Mouse (Mus musculus): ENCODE data around the gene 1700092M07Rik. TPM values are rescaled to one million over a fixed set of nuclear protein-coding genes. Genes with fewer than 3 reads are reported as not detected.

1700092M07Rik gene
- polyA plus RNA-seq, 1 experiment from 2014 or later, result 1.0 TPM

- H3K9me3 ChIP-seq (ENCODE audit: control insufficient read depth, low read depth, low read length), result no peaks in the 10 kb centered on the region
- peak within 1 kb of the TSS; percentile 75; the same call in 1 of the 2 replicates for H3K27ac ChIP-seq (ENCODE audit: low read length)
- H3K9ac ChIP-seq (replicated peaks; ENCODE audit: low read depth, low read length), result peak within 1 kb of the TSS; percentile 57
- 0 out of 2 replicates have a peak, but pooled peaks cover 5% of the 10 kb centered on the region for H3K4me1 ChIP-seq (ENCODE audit: control insufficient read depth, insufficient read depth, low read length)
- ATAC-seq (ENCODE audit: insufficient number of reproducible peaks, insufficient read depth, low FRiP score, low read depth), result peak; percentile 100
- no peaks in the 10 kb centered on the region for H3K27me3 ChIP-seq (ENCODE audit: control insufficient read depth, insufficient read depth, low read length)
- H3K4me3 ChIP-seq (ENCODE audit: low read depth, low read length), result peak within 1 kb of the TSS; percentile 65
- under 1% methylated on average over 32 of the region's 32 CpGs for WGBS
- peaks cover 12% of the 10 kb centered on the region; the same call in 1 of the 2 replicates for H3K36me3 ChIP-seq (ENCODE audit: control insufficient read depth, insufficient read depth, low read length)
- H3K4me2 ChIP-seq (replicated peaks; ENCODE audit: low read depth, low read length), result peak within 1 kb of the TSS; percentile 69
These were observed 45.7 kb downstream of the 1700092M07Rik start, which contains the start of gene Taf6l for GRCm38 (mm10) chr19:8786008-8786781. Taf6l (minus strand) TSS chr19:8786417.

- WGBS, result 23% methylated on average over 3 of the region's 3 CpGs
- Histone ChIP-seq H3K9me3 (ENCODE audit: control insufficient read depth, low read depth, low read length) (no peaks in the 10 kb centered on the region), H3K4me3 (ENCODE audit: low read depth, low read length) (no peak overlapping the region), H3K4me2 (replicated peaks; ENCODE audit: low read depth, low read length) (no peak overlapping the region), H3K27ac (ENCODE audit: low read length) (no peak overlapping the region), H3K9ac (replicated peaks; ENCODE audit: low read depth, low read length) (no peak overlapping the region), H3K36me3 (ENCODE audit: control insufficient read depth, insufficient read depth, low read length) (peaks cover 16% of the 10 kb centered on the region), H3K4me1 (ENCODE audit: control insufficient read depth, insufficient read depth, low read length) (0 out of 2 replicates have a peak, but pooled peaks cover 5% of the 10 kb centered on the region), H3K27me3 (ENCODE audit: control insufficient read depth, insufficient read depth, low read length) (no peaks in the 10 kb centered on the region)
- ATAC-seq (ENCODE audit: insufficient number of reproducible peaks, insufficient read depth, low FRiP score, low read depth), result no peak
These were observed 48.0 kb downstream of the 1700092M07Rik start for GRCm38 (mm10) chr19:8788521-8788920.

DNA sequence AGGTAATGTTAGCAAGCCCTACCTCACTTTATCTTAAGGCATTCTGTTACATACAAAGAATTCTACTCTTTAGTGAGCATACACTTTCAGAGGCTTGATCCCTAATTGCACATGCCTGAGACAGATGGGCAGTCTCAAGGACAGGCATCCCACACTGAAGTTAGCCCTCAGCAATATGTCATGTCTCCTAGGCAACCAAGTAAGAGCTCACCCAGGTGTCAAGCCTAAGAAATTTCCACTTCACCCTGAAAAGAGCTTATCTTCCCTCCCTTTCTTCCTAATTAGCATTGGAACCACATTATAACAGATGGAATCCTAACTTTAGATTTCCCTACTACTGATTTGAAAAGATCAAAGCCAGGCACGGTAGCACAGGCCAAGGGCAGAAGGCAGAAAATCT is 48.7 kb downstream of the 1700092M07Rik start:
- Histone ChIP-seq H3K36me3 (ENCODE audit: control insufficient read depth, insufficient read depth, low read length) (peaks cover 20% of the 10 kb centered on the region), H3K27me3 (ENCODE audit: control insufficient read depth, insufficient read depth, low read length) (no peaks in the 10 kb centered on the region), H3K9me3 (ENCODE audit: control insufficient read depth, low read depth, low read length) (no peaks in the 10 kb centered on the region), H3K27ac (ENCODE audit: low read length) (no peak overlapping the region), H3K9ac (replicated peaks; ENCODE audit: low read depth, low read length) (no peak overlapping the region), H3K4me2 (replicated peaks; ENCODE audit: low read depth, low read length) (no peak overlapping the region), H3K4me1 (ENCODE audit: control insufficient read depth, insufficient read depth, low read length) (0 out of 2 replicates have a peak, but pooled peaks cover 5% of the 10 kb centered on the region), H3K4me3 (ENCODE audit: low read depth, low read length) (no peak overlapping the region)
- ATAC-seq (ENCODE audit: insufficient number of reproducible peaks, insufficient read depth, low FRiP score, low read depth), result no peak
- WGBS, result 20% methylated on average over 1 of the region's 1 CpGs

- WGBS, result 80% methylated on average over 7 of the region's 7 CpGs
- Histone ChIP-seq H3K4me2 (replicated peaks; ENCODE audit: low read depth, low read length) (no peak overlapping the region), H3K4me1 (ENCODE audit: control insufficient read depth, insufficient read depth, low read length) (0 out of 2 replicates have a peak, but pooled peaks cover 5% of the 10 kb centered on the region), H3K27ac (ENCODE audit: low read length) (no peak overlapping the region), H3K36me3 (ENCODE audit: control insufficient read depth, insufficient read depth, low read length) (peaks cover 29% of the 10 kb centered on the region), H3K27me3 (ENCODE audit: control insufficient read depth, insufficient read depth, low read length) (no peaks in the 10 kb centered on the region), H3K9me3 (ENCODE audit: control insufficient read depth, low read depth, low read length) (no peaks in the 10 kb centered on the region), H3K4me3 (ENCODE audit: low read depth, low read length) (no peak overlapping the region), H3K9ac (replicated peaks; ENCODE audit: low read depth, low read length) (no peak overlapping the region)
- ATAC-seq (ENCODE audit: insufficient number of reproducible peaks, insufficient read depth, low FRiP score, low read depth), result no peak
These were observed 49.7 kb downstream of the 1700092M07Rik start for GRCm38 (mm10) chr19:8790171-8790570.

Small RNA genes lying within 50 kb of the gene (microRNA-seq; reads per million reads assigned to microRNA genes)
- not detected for gene Mir6992

Other genes with a start within 250 kb of the 1700092M07Rik start
- not detected in 2 replicates for gene Slc22a8, start 149.5 kb upstream of the 1700092M07Rik start, polyA plus RNA-seq (2014; fragmentation: Nextera tagmentation; extraction: Ambion mirVana)
- not detected in 2 replicates for gene Slc22a6, start 122.7 kb upstream of the 1700092M07Rik start, polyA plus RNA-seq (2014; fragmentation: Nextera tagmentation; extraction: Ambion mirVana)
- gene Chrm1, start 76.9 kb upstream of the 1700092M07Rik start, polyA plus RNA-seq (2014; fragmentation: Nextera tagmentation; extraction: Ambion mirVana), result 0.35 and 0.38 TPM in 2 replicates
- 80.8 and 91.1 TPM in 2 replicates for gene Slc3a2, start 17.3 kb upstream of the 1700092M07Rik start, polyA plus RNA-seq (2014; fragmentation: Nextera tagmentation; extraction: Ambion mirVana)
- 79.4 and 85.6 TPM in 2 replicates for gene Wdr74, start 4.9 kb upstream of the 1700092M07Rik start, polyA plus RNA-seq (2014; fragmentation: Nextera tagmentation; extraction: Ambion mirVana)
- gene Stx5a, start 695 bp downstream of the 1700092M07Rik start, polyA plus RNA-seq (2014; fragmentation: Nextera tagmentation; extraction: Ambion mirVana), result 141 and 143 TPM in 2 replicates
- gene Nxf1, start 16.4 kb downstream of the 1700092M07Rik start, polyA plus RNA-seq (2014; fragmentation: Nextera tagmentation; extraction: Ambion mirVana), result 168 and 178 TPM in 2 replicates
- 178 and 194 TPM in 2 replicates for gene Tmem223, start 30.3 kb downstream of the 1700092M07Rik start, polyA plus RNA-seq (2014; fragmentation: Nextera tagmentation; extraction: Ambion mirVana)
- gene Tmem179b, start 33.7 kb downstream of the 1700092M07Rik start, polyA plus RNA-seq (2014; fragmentation: Nextera tagmentation; extraction: Ambion mirVana), result 85.4 and 94.0 TPM in 2 replicates
- 17.1 and 17.5 TPM in 2 replicates for gene Taf6l, start 45.7 kb downstream of the 1700092M07Rik start, polyA plus RNA-seq (2014; fragmentation: Nextera tagmentation; extraction: Ambion mirVana)
- gene Polr2g, start 57.9 kb downstream of the 1700092M07Rik start, polyA plus RNA-seq (2014; fragmentation: Nextera tagmentation; extraction: Ambion mirVana), result 140 and 151 TPM in 2 replicates
- 4.7 and 5.2 TPM in 2 replicates for gene Zbtb3, start 61.8 kb downstream of the 1700092M07Rik start, polyA plus RNA-seq (2014; fragmentation: Nextera tagmentation; extraction: Ambion mirVana)
- gene Ttc9c, start 78.6 kb downstream of the 1700092M07Rik start, polyA plus RNA-seq (2014; fragmentation: Nextera tagmentation; extraction: Ambion mirVana), result 47.5 and 51.7 TPM in 2 replicates
- 10.0 and 10.1 TPM in 2 replicates for gene Hnrnpul2, start 79.3 kb downstream of the 1700092M07Rik start, polyA plus RNA-seq (2014; fragmentation: Nextera tagmentation; extraction: Ambion mirVana)
- not detected in 2 replicates for gene AC129217.1, start 89.1 kb downstream of the 1700092M07Rik start, polyA plus RNA-seq (2014; fragmentation: Nextera tagmentation; extraction: Ambion mirVana)
- 42.5 and 43.0 TPM in 2 replicates for gene Bscl2, start 96.7 kb downstream of the 1700092M07Rik start, polyA plus RNA-seq (2014; fragmentation: Nextera tagmentation; extraction: Ambion mirVana)
- 13.9 and 17.8 TPM in 2 replicates for gene Gng3, start 98.5 kb downstream of the 1700092M07Rik start, polyA plus RNA-seq (2014; fragmentation: Nextera tagmentation; extraction: Ambion mirVana)
- gene Lrrn4cl, start 110.0 kb downstream of the 1700092M07Rik start, polyA plus RNA-seq (2014; fragmentation: Nextera tagmentation; extraction: Ambion mirVana), result 1.2 and 1.6 TPM in 2 replicates
- gene Ubxn1, start 130.8 kb downstream of the 1700092M07Rik start, polyA plus RNA-seq (2014; fragmentation: Nextera tagmentation; extraction: Ambion mirVana), result 154 and 162 TPM in 2 replicates
- 63.9 and 67.6 TPM in 2 replicates for gene Uqcc3, start 140.2 kb downstream of the 1700092M07Rik start, polyA plus RNA-seq (2014; fragmentation: Nextera tagmentation; extraction: Ambion mirVana)
- 58.5 and 82.3 TPM in 2 replicates for gene Lbhd1, start 143.0 kb downstream of the 1700092M07Rik start, polyA plus RNA-seq (2014; fragmentation: Nextera tagmentation; extraction: Ambion mirVana)
- gene Gm49403, start 143.2 kb downstream of the 1700092M07Rik start, polyA plus RNA-seq (2014; fragmentation: Nextera tagmentation; extraction: Ambion mirVana), result not detected in 2 replicates
- gene 1810009A15Rik, start 148.1 kb downstream of the 1700092M07Rik start, polyA plus RNA-seq (2014; fragmentation: Nextera tagmentation; extraction: Ambion mirVana), result 71.0 and 82.4 TPM in 2 replicates
- not detected in 2 replicates for gene Gm49416, start 148.2 kb downstream of the 1700092M07Rik start, polyA plus RNA-seq (2014; fragmentation: Nextera tagmentation; extraction: Ambion mirVana)
- 29.3 and 33.5 TPM in 2 replicates for gene Ints5, start 152.3 kb downstream of the 1700092M07Rik start, polyA plus RNA-seq (2014; fragmentation: Nextera tagmentation; extraction: Ambion mirVana)
- gene Ganab, start 157.4 kb downstream of the 1700092M07Rik start, polyA plus RNA-seq (2014; fragmentation: Nextera tagmentation; extraction: Ambion mirVana), result 82.0 and 90.3 TPM in 2 replicates
- gene B3gat3, start 179.7 kb downstream of the 1700092M07Rik start, polyA plus RNA-seq (2014; fragmentation: Nextera tagmentation; extraction: Ambion mirVana), result 35.7 and 37.5 TPM in 2 replicates
- 1.0 and 2.0 TPM in 2 replicates for gene Rom1, start 188.6 kb downstream of the 1700092M07Rik start, polyA plus RNA-seq (2014; fragmentation: Nextera tagmentation; extraction: Ambion mirVana)
- gene Eml3, start 188.8 kb downstream of the 1700092M07Rik start, polyA plus RNA-seq (2014; fragmentation: Nextera tagmentation; extraction: Ambion mirVana), result 16.8 and 18.2 TPM in 2 replicates
- 41.5 and 45.3 TPM in 2 replicates for gene Mta2, start 201.2 kb downstream of the 1700092M07Rik start, polyA plus RNA-seq (2014; fragmentation: Nextera tagmentation; extraction: Ambion mirVana)
- gene Tut1, start 213.1 kb downstream of the 1700092M07Rik start, polyA plus RNA-seq (2014; fragmentation: Nextera tagmentation; extraction: Ambion mirVana), result 27.2 and 27.6 TPM in 2 replicates
- 469 and 470 TPM in 2 replicates for gene Eef1g, start 226.3 kb downstream of the 1700092M07Rik start, polyA plus RNA-seq (2014; fragmentation: Nextera tagmentation; extraction: Ambion mirVana)
- gene Ahnak, start 248.6 kb downstream of the 1700092M07Rik start, polyA plus RNA-seq (2014; fragmentation: Nextera tagmentation; extraction: Ambion mirVana), result 33.4 and 40.6 TPM in 2 replicates

Measured in stomach, embryonic 14.5 days (tissue).